In genomic region chr5:21701351-21702008, GRCm38 (mm10) we compare ENCODE assay signal across 7 mouse cellular contexts. TPM values are rescaled to one million over a fixed set of nuclear protein-coding genes. Genes with fewer than 3 reads are reported as not detected.
DNase-seq lines count a peak whose midpoint lies in the region; ATAC-seq lines count a peak whose summit lies in the region.

Gene Napepld (minus strand): TSS chr5:21701396.

- H3K27ac ChIP-seq in intestine, embryonic 16.5 days (ENCODE audit: low read length) = peak within 1 kb of the TSS; percentile 97
- peak within 1 kb of the TSS; percentile 97 for H3K27ac ChIP-seq in midbrain, embryonic 11.5 days (ENCODE audit: low read depth, low read length)

- under 1% methylated on average over 53 of the region's 59 CpGs for WGBS in intestine, embryonic 16.5 days
- WGBS in midbrain, embryonic 11.5 days = under 1% methylated on average over 44 of the region's 59 CpGs

- peak; percentile 99 for ATAC-seq in intestine, embryonic 16.5 days
- ATAC-seq in midbrain, embryonic 11.5 days (ENCODE audit: low FRiP score) = peak; percentile 99

- DNase-seq in adrenal gland, adult 8-10 months = peak; percentile 99
- DNase-seq in embryo, embryonic 9.5 days (ENCODE audit: extremely low spot score) = peak; percentile 100
- peak; percentile 98 to 99 for DNase-seq in gastrocnemius, postnatal 4 days (ENCODE audit: low spot score in 2 of 2)
- peak; percentile 98 to 99 for DNase-seq in left cerebral cortex, postnatal 36 days (ENCODE audit: low spot score in 2 of 2)
- peak; percentile 100 for DNase-seq in midbrain, embryonic 11.5 days (ENCODE audit: low spot score, missing footprints)
- DNase-seq in skeletal muscle tissue, adult 2 months (ENCODE audit: low read depth, low spot score) = peak; percentile 97

- peak within 1 kb of the TSS; percentile 87 for H3K4me2 ChIP-seq in intestine, embryonic 16.5 days (ENCODE audit: low read depth, low read length)
- peak within 1 kb of the TSS; percentile 61 for H3K4me2 ChIP-seq in midbrain, embryonic 11.5 days

- intact Hi-C loops in left cerebral cortex, postnatal 36 days (cut with DNase I) = loop anchor here (5.0 kb wide), 2 partner anchors 36 to 44 kb away; partner anchors contain the start of gene Pmpcb

- H3K9ac ChIP-seq in intestine, embryonic 16.5 days (ENCODE audit: low read depth, low read length) = peak within 1 kb of the TSS; percentile 95
- peak within 1 kb of the TSS; percentile 88 for H3K9ac ChIP-seq in midbrain, embryonic 11.5 days (ENCODE audit: low read length)

- peak within 1 kb of the TSS; percentile 73 for H3K4me3 ChIP-seq in intestine, embryonic 16.5 days (ENCODE audit: low read length)
- H3K4me3 ChIP-seq in midbrain, embryonic 11.5 days (ENCODE audit: low read depth, low read length) = peak within 1 kb of the TSS; percentile 57

- H3K27me3 ChIP-seq in intestine, embryonic 16.5 days (replicated peaks; ENCODE audit: control insufficient read depth, insufficient read depth, low read length) = no peaks in the 10 kb centered on the region
- no peaks in the 10 kb centered on the region for H3K27me3 ChIP-seq in midbrain, embryonic 11.5 days (ENCODE audit: control insufficient read depth, insufficient read depth, low read length)

- no peaks in the 10 kb centered on the region; the same call in 1 of the 2 replicates for H3K4me1 ChIP-seq in intestine, embryonic 16.5 days (ENCODE audit: control insufficient read depth, insufficient read depth, low read length)
- no peaks in the 10 kb centered on the region; the same call in 1 of the 2 replicates for H3K4me1 ChIP-seq in midbrain, embryonic 11.5 days (ENCODE audit: control insufficient read depth, insufficient read depth, low read length)

- no peaks in the 10 kb centered on the region for H3K9me3 ChIP-seq in intestine, embryonic 16.5 days (ENCODE audit: control insufficient read depth, low read length)
- no peaks in the 10 kb centered on the region for H3K9me3 ChIP-seq in midbrain, embryonic 11.5 days (ENCODE audit: control insufficient read depth, low read length)

- no peaks in the 10 kb centered on the region for H3K36me3 ChIP-seq in intestine, embryonic 16.5 days (ENCODE audit: control insufficient read depth, insufficient read depth, low read length)
- no peaks in the 10 kb centered on the region for H3K36me3 ChIP-seq in midbrain, embryonic 11.5 days (ENCODE audit: control insufficient read depth, insufficient read depth, low read length)

RNA-seq across cellular contexts. Expression of gene Napepld, which starts in this region (rescaled TPM):
- 10 to 100 TPM; 43.1 to 64.5 (median 46.1) TPM for total RNA-seq in adrenal gland, adult 8-10 months (2022)
- total RNA-seq in gastrocnemius, postnatal 4 days (2021) = 1 to 10 TPM; 4.5 to 4.6 TPM
- 2.6 and 3.1 TPM in 2 replicates for polyA plus RNA-seq in intestine, embryonic 16.5 days (2015; fragmentation: Nextera tagmentation; extraction: Ambion mirVana)
- 10 to 100 TPM; 11.6 to 15.4 TPM for total RNA-seq in left cerebral cortex, postnatal 36 days (2021)
- polyA plus RNA-seq in midbrain, embryonic 11.5 days (2014; fragmentation: Nextera tagmentation; extraction: Ambion mirVana) = 17.0 and 17.1 TPM in 2 replicates

Comparison
In these comparisons a context has a peak if more than half of its experiments do, and no peak if none do; other contexts are left out.
1. Peak in every context shown above with its lines: DNase-seq, ATAC-seq, H3K4me3 ChIP-seq and H3K27ac ChIP-seq.